ENCODE assay signal across 17 mouse cellular contexts in the genomic region with DNA sequence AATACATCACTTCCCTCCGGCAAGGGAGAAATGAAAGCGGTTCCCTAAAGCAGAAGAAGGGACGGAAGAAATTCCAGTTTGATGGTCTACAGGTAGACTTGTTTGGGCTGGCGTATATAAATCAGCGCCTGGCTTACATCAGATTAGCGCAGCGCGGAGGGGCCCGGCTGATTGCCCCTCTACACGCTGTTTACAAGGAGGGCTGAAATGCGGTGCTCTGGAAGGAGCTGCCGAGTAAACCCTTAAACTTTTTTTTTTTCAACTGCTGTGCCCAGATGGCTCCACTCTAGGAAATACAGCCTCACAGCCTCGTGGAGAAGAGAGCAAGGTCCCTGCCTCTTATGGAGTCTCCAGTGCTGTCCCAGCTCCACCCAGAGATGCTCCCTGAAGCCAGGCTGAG.
DNase-seq lines count a peak whose midpoint lies in the region; ATAC-seq and TF ChIP-seq lines count a peak whose summit lies in the region.
"Had no signal": no experiment of that assay in that cellular context is flagged by ENCODE, and none has a peak within 500 bp of the region (broad histone marks: within the 10 kb centered on the region; RNA-seq: fewer than 3 reads in every experiment).

No protein-coding gene starts in this region.

- TF ChIP-seq EP300 in lung, postnatal 0 days (IDR thresholded peaks at IDR 0.05) = no peak
- TF ChIP-seq EP300 in stomach, postnatal 0 days (optimal IDR thresholded peaks at IDR 0.05) = no peak

- H3K9me3 ChIP-seq in heart, embryonic 12.5 days (replicated peaks) = no peaks in the 10 kb centered on the region
- no peaks in the 10 kb centered on the region for H3K9me3 ChIP-seq in lung, postnatal 0 days (ENCODE audit: low read length)
- no peaks in the 10 kb centered on the region for H3K9me3 ChIP-seq in limb, embryonic 11.5 days (ENCODE audit: control insufficient read depth, low read length)
- H3K9me3 ChIP-seq in stomach, postnatal 0 days (ENCODE audit: control insufficient read depth, low read length) = no peaks in the 10 kb centered on the region
- H3K9me3 ChIP-seq: liver, embryonic 15.5 days; midbrain, embryonic 15.5 days had no signal

- intact Hi-C loops in left cerebral cortex, adult 2 months (cut with DNase I) = no loop called here

- H3K27ac ChIP-seq in heart, embryonic 12.5 days (ENCODE audit: poor library complexity, severe bottlenecking) = no peak overlapping the region
- no peak overlapping the region for H3K27ac ChIP-seq in lung, postnatal 0 days (ENCODE audit: low read length)
- no peak overlapping the region for H3K27ac ChIP-seq in limb, embryonic 11.5 days (replicated peaks; ENCODE audit: low read depth, low read length)
- no peak overlapping the region for H3K27ac ChIP-seq in stomach, postnatal 0 days (replicated peaks)
- H3K27ac ChIP-seq in layer of hippocampus, adult 2 months = no peak overlapping the region
- H3K27ac ChIP-seq in left cerebral cortex, adult 2 months = no peak overlapping the region
- H3K27ac ChIP-seq: liver, embryonic 15.5 days; midbrain, embryonic 15.5 days had no signal

- H3K4me3 ChIP-seq in heart, embryonic 12.5 days = no peak overlapping the region
- no peak overlapping the region for H3K4me3 ChIP-seq in lung, postnatal 0 days (ENCODE audit: low read depth, low read length)
- no peak overlapping the region for H3K4me3 ChIP-seq in limb, embryonic 11.5 days (ENCODE audit: low read depth, low read length)
- no peak overlapping the region for H3K4me3 ChIP-seq in stomach, postnatal 0 days (ENCODE audit: low read depth, low read length)
- no peak overlapping the region for H3K4me3 ChIP-seq in layer of hippocampus, adult 2 months
- no peak overlapping the region for H3K4me3 ChIP-seq in left cerebral cortex, adult 2 months
- H3K4me3 ChIP-seq: liver, embryonic 15.5 days; midbrain, embryonic 15.5 days had no signal

- no peaks in the 10 kb centered on the region for H3K36me3 ChIP-seq in heart, embryonic 12.5 days
- no peaks in the 10 kb centered on the region for H3K36me3 ChIP-seq in lung, postnatal 0 days (ENCODE audit: insufficient read depth, low read length)
- H3K36me3 ChIP-seq in limb, embryonic 11.5 days (ENCODE audit: control insufficient read depth, insufficient read depth, low read length) = no peaks in the 10 kb centered on the region
- H3K36me3 ChIP-seq in stomach, postnatal 0 days (ENCODE audit: control insufficient read depth, insufficient read depth, low read length) = no peaks in the 10 kb centered on the region
- H3K36me3 ChIP-seq: liver, embryonic 15.5 days; midbrain, embryonic 15.5 days had no signal

- no peak for TF ChIP-seq CTCF in lung, postnatal 0 days (IDR thresholded peaks at IDR 0.05)
- no peak for TF ChIP-seq CTCF in stomach, postnatal 0 days (IDR thresholded peaks at IDR 0.05; ENCODE audit: low read depth)
- no peak for TF ChIP-seq CTCF in layer of hippocampus, adult 2 months (conservative IDR thresholded peaks at IDR 0.05)
- TF ChIP-seq CTCF in left cerebral cortex, adult 2 months (IDR thresholded peaks at IDR 0.05) = no peak

- H3K9ac ChIP-seq in heart, embryonic 12.5 days = no peak overlapping the region
- H3K9ac ChIP-seq in lung, postnatal 0 days (replicated peaks; ENCODE audit: low read depth) = no peak overlapping the region
- no peak overlapping the region for H3K9ac ChIP-seq in limb, embryonic 11.5 days (ENCODE audit: low read length)
- no peak overlapping the region for H3K9ac ChIP-seq in stomach, postnatal 0 days (ENCODE audit: low read length)
- H3K9ac ChIP-seq: liver, embryonic 15.5 days; midbrain, embryonic 15.5 days had no signal

- peaks cover 33% of the 10 kb centered on the region for H3K4me1 ChIP-seq in heart, embryonic 12.5 days (replicated peaks)
- no peaks in the 10 kb centered on the region for H3K4me1 ChIP-seq in lung, postnatal 0 days (ENCODE audit: insufficient read depth, low read depth, low read length)
- 0 out of 2 replicates have a peak, but pooled peaks cover 4% of the 10 kb centered on the region for H3K4me1 ChIP-seq in limb, embryonic 11.5 days (ENCODE audit: control insufficient read depth, insufficient read depth, low read length)
- H3K4me1 ChIP-seq in stomach, postnatal 0 days (replicated peaks; ENCODE audit: control insufficient read depth, insufficient read depth) = peaks cover 2% of the 10 kb centered on the region; the same call in 1 of the 2 replicates
- H3K4me1 ChIP-seq: liver, embryonic 15.5 days; midbrain, embryonic 15.5 days had no signal

- 41% methylated on average over 13 of the region's 13 CpGs for WGBS in heart, embryonic 12.5 days
- 26% methylated on average over 13 of the region's 13 CpGs for WGBS in lung, postnatal 0 days
- 9% methylated on average over 13 of the region's 13 CpGs for WGBS in limb, embryonic 11.5 days
- 14% methylated on average over 13 of the region's 13 CpGs for WGBS in stomach, postnatal 0 days

- 0 out of 2 replicates have a peak overlapping the region, but pooled peaks have one; percentile 2 for H3K4me2 ChIP-seq in heart, embryonic 12.5 days
- peak overlapping the region; percentile 12; the same call in 1 of the 2 replicates for H3K4me2 ChIP-seq in lung, postnatal 0 days (replicated peaks; ENCODE audit: low read depth, low read length)
- H3K4me2 ChIP-seq in limb, embryonic 11.5 days (ENCODE audit: low read depth, severe bottlenecking) = peak overlapping the region; percentile 28; the same call in 1 of the 2 replicates
- H3K4me2 ChIP-seq in stomach, postnatal 0 days (replicated peaks; ENCODE audit: low read depth) = peak overlapping the region; percentile 12; the same call in 1 of the 2 replicates
- H3K4me2 ChIP-seq: heart, embryonic 11.5 days; liver, embryonic 15.5 days; midbrain, embryonic 15.5 days had no signal

- H3K27me3 ChIP-seq in heart, embryonic 12.5 days (replicated peaks) = peaks cover 56% of the 10 kb centered on the region
- H3K27me3 ChIP-seq in lung, postnatal 0 days (replicated peaks; ENCODE audit: insufficient read depth, low read length) = no peaks in the 10 kb centered on the region
- 0 out of 2 replicates have a peak, but pooled peaks cover 4% of the 10 kb centered on the region for H3K27me3 ChIP-seq in limb, embryonic 11.5 days (ENCODE audit: control insufficient read depth, insufficient read depth, low read length)
- no peaks in the 10 kb centered on the region for H3K27me3 ChIP-seq in stomach, postnatal 0 days (ENCODE audit: control insufficient read depth, insufficient read depth, low read length)
- H3K27me3 ChIP-seq: midbrain, embryonic 15.5 days had no signal

- no peak for DNase-seq in heart, adult 9 months (ENCODE audit: low spot score in 2 of 2)
- no peak for DNase-seq in lung, postnatal 0 days (ENCODE audit: low spot score)
- no peak for DNase-seq in lung, postnatal 25 days (ENCODE audit: low spot score)
- DNase-seq in limb, embryonic 11.5 days (ENCODE audit: low spot score) = peak; percentile 56
- DNase-seq in stomach, postnatal 0 days (ENCODE audit: low spot score) = no peak
- no peak for DNase-seq in layer of hippocampus, adult 2 months (ENCODE audit: low spot score in 2 of 2)
- no peak for DNase-seq in left cerebral cortex, adult 2 months (ENCODE audit: extremely low spot score in 1 of 2, low spot score in 2 of 2)
- DNase-seq: cerebellum, postnatal 10 days; embryo, embryonic 11 days; heart, postnatal 36 days; kidney, postnatal 10 days; retina, postnatal 1 day; thymus, adult 2 months had no signal

- no peak for ATAC-seq in heart, embryonic 12.5 days (ENCODE audit: insufficient number of reproducible peaks, low FRiP score)
- no peak for ATAC-seq in lung, postnatal 0 days
- ATAC-seq in limb, embryonic 11.5 days (ENCODE audit: insufficient number of reproducible peaks, low FRiP score, low TSS enrichment, low read depth) = no peak
- ATAC-seq in stomach, postnatal 0 days (ENCODE audit: low FRiP score, low TSS enrichment) = no peak; the same call in 1 of the 2 replicates
- ATAC-seq: midbrain, embryonic 15.5 days had no signal
